Mouse (Mus musculus): ENCODE measurements around the gene Thoc7.
"Not testable (repeated sequence)": the region's sequence is repeated elsewhere in the genome, so short reads cannot be mapped to it uniquely, and the experiment has no call there.

Gene Thoc7

DNA sequence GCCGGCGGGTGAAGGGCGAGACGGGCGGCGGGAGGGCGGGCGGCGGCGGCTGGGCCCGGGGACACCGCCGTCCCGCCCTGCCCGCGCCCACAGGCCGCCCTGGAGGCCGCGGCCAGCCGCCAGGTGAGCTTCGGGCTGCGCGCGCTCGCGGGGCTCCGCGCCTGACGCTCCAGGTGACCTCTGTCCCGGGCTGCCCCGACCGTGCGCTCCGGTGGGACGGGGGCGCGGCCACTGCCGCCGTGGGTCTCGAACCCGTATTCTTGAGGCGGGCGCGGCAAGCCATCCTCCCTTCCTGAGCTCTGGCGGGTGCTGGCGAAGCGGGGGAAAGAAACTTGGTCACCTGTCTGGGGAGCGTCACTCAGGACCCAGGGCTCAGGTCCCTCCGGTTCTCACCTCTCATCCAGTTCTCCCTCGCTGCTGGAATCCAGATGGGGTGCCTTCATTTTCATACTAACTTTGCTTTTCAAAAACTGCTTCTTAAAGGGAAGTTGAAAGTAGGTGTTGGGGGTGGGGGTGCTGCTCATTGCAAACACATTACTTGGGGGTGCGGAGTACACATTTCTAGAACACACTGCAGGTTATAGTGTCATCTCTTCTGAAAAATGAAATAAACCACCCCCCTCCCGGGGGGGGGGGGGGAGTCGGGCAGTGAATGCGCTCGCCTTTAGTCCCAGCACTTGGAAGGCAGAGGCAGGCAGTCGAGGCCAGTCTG is at the start of gene Thoc7, which contains the start of gene Atxn7:
Thoc7 (minus strand) TSS at position 452 of the 712 bp plus-strand sequence.
Atxn7 (plus strand) TSS at position 40 of the 712 bp plus-strand sequence.
- DNase-seq, result peak; percentile 59

GRCm38 (mm10) chr14:14009712-14010111 is 48.1 kb upstream of the Thoc7 start:
- DNase-seq, result no peak

GRCm38 (mm10) chr14:14002771-14003170 is 41.1 kb upstream of the Thoc7 start:
- DNase-seq, result no peak

GRCm38 (mm10) chr14:13995206-13996097 is 33.8 kb upstream of the Thoc7 start:
- no peak for DNase-seq

- no peak for DNase-seq
These were observed 29.1 kb upstream of the Thoc7 start for GRCm38 (mm10) chr14:13990741-13991140.

- DNase-seq, result no peak
These were observed 26.7 kb upstream of the Thoc7 start for GRCm38 (mm10) chr14:13988397-13988796.

DNA sequence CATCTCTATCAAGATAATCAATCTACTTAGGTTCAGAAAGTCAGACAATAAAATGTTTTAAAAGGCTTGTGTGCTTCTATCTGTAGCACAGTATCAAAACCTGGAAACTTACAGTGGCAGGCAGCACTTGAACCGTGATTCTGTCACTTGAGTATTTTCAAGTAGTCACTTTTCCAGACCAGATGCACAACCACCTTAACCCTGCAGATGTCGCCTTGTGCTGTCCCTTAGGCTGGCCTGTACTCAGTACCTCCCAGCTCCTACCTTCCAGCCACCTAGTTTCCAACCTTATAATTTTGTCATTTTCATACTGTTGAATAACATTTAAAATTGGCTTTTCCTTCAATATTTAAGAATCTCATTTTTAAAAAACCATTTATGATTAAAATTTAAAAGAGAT is 20.5 kb upstream of the Thoc7 start:
- DNase-seq, result no peak

- DNase-seq, result peak; percentile 85
These were observed 19.6 kb upstream of the Thoc7 start for GRCm38 (mm10) chr14:13981286-13981685.

DNA sequence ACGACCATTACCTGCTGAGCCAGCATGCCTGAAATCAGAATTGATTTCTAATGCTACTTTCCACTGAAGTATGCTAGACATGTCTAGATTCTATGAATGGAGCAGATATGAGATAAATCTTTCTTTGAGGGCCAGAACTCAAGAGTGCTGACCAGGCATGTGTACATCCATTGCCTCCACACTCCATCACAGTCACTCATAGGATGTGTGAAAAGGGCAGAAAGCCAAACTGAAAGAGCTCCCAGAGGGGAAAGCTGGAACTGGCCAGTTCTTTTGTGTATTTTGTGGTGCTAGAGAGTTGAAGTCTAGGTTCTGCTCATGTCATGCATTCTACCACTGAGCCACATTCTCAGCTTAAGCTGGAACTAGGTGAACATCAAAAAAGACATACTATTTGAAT is 15.8 kb upstream of the Thoc7 start:
- DNase-seq, result no peak

- no peak for DNase-seq
These were observed 10.1 kb upstream of the Thoc7 start for GRCm38 (mm10) chr14:13971644-13972234.

DNA sequence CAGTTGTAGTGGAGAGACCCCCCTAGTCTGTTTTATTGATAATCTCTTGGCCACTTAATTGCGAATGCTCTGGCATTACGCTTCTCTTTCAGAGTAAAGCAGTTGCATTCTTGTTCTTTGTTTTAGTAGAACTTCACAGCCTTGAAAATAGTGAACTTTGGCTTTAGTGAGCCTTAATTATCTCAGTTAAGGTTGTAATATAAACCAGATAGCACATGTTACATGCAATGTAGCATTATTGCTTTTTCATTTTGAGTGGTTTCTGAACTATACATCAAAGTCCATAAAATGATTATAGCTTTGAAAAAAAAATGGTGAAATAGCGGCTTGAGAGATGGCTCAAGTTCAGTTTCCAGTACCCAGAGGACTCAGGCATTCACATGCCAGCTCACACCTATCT is 8.9 kb upstream of the Thoc7 start:
- no peak for DNase-seq

DNA sequence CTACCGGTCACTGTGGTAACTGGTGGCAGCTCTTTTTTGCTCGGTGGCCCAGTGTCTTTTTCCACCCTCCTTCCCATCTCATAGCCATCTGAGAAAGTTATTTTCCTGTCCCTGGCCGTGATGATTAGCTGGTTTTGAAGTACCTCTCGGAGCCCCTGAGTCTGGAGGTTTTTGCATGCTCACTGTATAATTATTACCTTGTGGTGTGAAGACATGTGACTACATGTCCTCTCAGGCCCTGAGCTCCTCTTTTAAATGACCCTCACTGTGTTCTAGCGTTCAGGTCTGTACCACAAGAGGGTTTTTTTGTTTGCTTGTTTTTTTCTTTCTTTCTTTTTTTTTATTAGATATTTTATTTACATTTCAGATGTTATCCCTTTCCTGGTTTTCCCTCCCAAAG is 6.8 kb upstream of the Thoc7 start:
- DNase-seq, result no peak

DNA sequence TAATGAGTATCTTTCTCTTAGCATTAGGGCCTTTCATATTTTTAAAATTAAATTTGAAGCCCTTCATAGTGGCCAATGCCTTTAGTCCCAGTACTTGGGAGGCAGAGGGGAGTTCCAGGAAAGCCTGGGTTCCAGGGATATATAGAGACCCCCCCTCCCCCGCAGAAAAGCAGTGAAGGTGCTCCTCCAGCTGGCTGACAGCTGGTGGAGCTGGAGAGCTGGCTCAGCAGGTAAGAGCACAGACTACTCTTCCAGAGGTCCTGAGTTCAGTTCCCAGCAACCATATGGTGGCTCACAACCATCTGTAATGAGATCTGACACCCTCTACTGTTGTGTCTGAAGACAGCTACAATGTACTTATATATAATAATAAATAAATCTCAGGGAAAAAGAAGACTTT is 6.0 kb upstream of the Thoc7 start:
- no peak for DNase-seq

GRCm38 (mm10) chr14:13963527-13963926 is 1.9 kb upstream of the Thoc7 start:
- DNase-seq, result no peak

DNA sequence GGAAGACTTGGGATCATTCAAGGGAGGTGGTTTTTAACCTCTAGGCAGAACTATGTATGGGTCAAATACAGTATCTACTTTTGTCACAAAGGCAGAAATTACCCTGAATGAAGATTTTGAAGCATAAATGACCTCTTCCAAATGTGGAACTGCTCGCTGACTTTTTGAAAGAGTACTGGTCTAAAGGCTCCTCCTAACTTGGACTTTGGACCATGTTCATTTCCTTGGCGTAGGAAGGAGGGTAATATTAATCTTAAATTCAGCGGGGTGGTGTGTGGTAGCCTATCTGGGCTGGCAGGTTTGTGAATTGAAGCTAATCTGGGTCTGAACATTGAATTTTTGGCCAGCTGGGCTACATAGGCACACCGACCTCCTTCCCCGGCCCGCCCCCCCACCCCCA is 824 bp upstream of the Thoc7 start:
- DNase-seq, result no peak

- DNase-seq, result peak; percentile 88
These were observed 948 bp downstream of the Thoc7 start for GRCm38 (mm10) chr14:13960482-13961325.

DNA sequence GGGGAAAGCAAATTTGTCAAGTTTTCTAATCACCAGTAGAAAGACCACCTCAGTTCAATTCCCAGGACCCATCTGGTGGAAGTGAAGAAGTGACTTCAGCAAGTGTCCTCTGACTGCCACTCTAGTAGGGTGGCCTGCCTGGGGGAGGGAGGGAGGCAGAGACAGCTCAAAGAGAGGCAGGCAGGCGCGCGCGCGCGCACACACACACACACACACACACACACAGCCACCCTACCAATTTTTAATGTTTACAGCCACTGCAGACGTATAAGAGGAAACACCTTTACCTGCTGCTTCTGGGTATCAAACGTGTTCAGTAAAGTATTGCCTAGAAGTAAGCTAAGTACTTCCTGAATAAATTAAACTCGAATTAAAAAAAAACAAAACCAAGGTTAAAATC is 1.6 kb downstream of the Thoc7 start:
- peak; percentile 49 for DNase-seq

- DNase-seq, result not testable (repeated sequence)
These were observed 9.5 kb downstream of the Thoc7 start for GRCm38 (mm10) chr14:13952151-13952550.

DNA sequence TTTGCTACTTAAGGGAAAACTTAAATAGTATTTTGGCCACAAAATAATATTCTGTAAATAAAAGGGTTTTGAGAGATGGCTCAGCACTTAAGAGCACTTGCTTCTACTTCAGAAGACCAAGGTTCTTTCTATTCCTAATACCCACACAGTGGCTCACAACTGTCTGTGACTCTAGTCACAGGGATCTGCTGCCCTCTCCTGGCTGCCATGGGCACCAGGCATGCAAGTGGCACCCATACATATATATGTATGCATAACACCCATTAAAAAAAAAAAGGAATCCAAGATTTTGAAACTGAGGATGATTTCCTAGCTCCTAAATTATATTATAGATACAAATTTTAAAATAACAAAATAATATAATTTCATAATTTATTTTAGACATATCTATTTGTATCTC is 11.3 kb downstream of the Thoc7 start:
- DNase-seq, result peak; percentile 61

GRCm38 (mm10) chr14:13948345-13948744 is 13.3 kb downstream of the Thoc7 start:
- no peak for DNase-seq

DNA sequence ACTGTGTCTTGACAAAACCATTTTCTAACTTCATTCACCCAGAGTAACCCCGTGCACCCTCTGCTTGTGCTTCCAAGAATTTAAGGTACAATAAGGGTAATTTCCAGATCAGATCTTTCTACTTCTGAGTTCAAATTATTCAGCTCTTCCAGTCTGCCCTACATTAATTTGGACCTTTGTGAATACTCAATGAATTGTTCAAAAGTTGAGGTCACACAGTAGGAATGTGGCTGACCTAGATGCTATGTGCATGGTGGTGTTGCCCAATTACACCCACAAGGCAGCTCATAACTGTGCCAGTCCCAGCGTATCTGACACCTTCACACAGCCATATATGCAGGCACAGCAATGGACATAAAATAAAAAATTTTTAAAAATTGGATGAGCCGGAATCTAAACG is 17.0 kb downstream of the Thoc7 start:
- peak; percentile 48 for DNase-seq

GRCm38 (mm10) chr14:13934052-13934371 is 27.6 kb downstream of the Thoc7 start:
- DNase-seq, result no peak
